Mouse (Mus musculus): Measurements from ENCODE around the gene Syn2.

Gene Syn2

GRCm38 (mm10) chr6:115251531-115251985 lies 116.9 kb downstream of the Syn2 start:
- DNase-seq, result no peak

GRCm38 (mm10) chr6:115252099-115252873 lies 117.6 kb downstream of the Syn2 start, which contains the start of gene Timp4:
Gene Timp4, minus strand, starts transcription at chr6:115252205.
- no peak for DNase-seq

GRCm38 (mm10) chr6:115255171-115255570 lies 120.5 kb downstream of the Syn2 start:
- DNase-seq, result no peak

- DNase-seq, result no peak
Observed at GRCm38 (mm10) chr6:115260507-115260906, 125.8 kb downstream of the Syn2 start.

- no peak for DNase-seq
Observed at GRCm38 (mm10) chr6:115266791-115267190, 132.1 kb downstream of the Syn2 start.

- peak; percentile 4 to 15 for DNase-seq
Observed at GRCm38 (mm10) chr6:115267916-115268315, 133.2 kb downstream of the Syn2 start.

GRCm38 (mm10) chr6:115268551-115269385 lies 134.1 kb downstream of the Syn2 start:
- no peak for DNase-seq

- no peak for DNase-seq
Observed at GRCm38 (mm10) chr6:115269561-115269960, 134.9 kb downstream of the Syn2 start.

- DNase-seq, result no peak
Observed at GRCm38 (mm10) chr6:115270085-115270484, 135.4 kb downstream of the Syn2 start.

GRCm38 (mm10) chr6:115271326-115271725 lies 136.6 kb downstream of the Syn2 start:
- no peak for DNase-seq

- no peak for DNase-seq
Observed at GRCm38 (mm10) chr6:115271866-115272271, 137.2 kb downstream of the Syn2 start.

- DNase-seq, result no peak
Observed at GRCm38 (mm10) chr6:115273346-115273745, 138.6 kb downstream of the Syn2 start.

- DNase-seq, result no peak
Observed at GRCm38 (mm10) chr6:115274705-115275104, 140.0 kb downstream of the Syn2 start.

- DNase-seq, result no peak
Observed at GRCm38 (mm10) chr6:115275116-115275815, 140.6 kb downstream of the Syn2 start.

- no peak for DNase-seq
Observed at GRCm38 (mm10) chr6:115278086-115278485, 143.4 kb downstream of the Syn2 start.

GRCm38 (mm10) chr6:115279639-115280038 lies 144.9 kb downstream of the Syn2 start:
- DNase-seq, result no peak

- no peak for DNase-seq
Observed at GRCm38 (mm10) chr6:115284153-115284552, 149.5 kb downstream of the Syn2 start.

GRCm38 (mm10) chr6:115286441-115286840 lies 151.7 kb downstream of the Syn2 start:
- no peak for DNase-seq

GRCm38 (mm10) chr6:115288223-115288622 lies 153.5 kb downstream of the Syn2 start:
- DNase-seq, result no peak

GRCm38 (mm10) chr6:115290561-115290960 lies 155.9 kb downstream of the Syn2 start:
- no peak for DNase-seq

GRCm38 (mm10) chr6:115291068-115291467 lies 156.4 kb downstream of the Syn2 start:
- DNase-seq, result no peak

GRCm38 (mm10) chr6:115291823-115292222 lies 157.1 kb downstream of the Syn2 start:
- DNase-seq, result no peak

GRCm38 (mm10) chr6:115292621-115293020 lies 157.9 kb downstream of the Syn2 start:
- no peak for DNase-seq

Measured in B cell, adult 2 months (primary cell).